Mouse (Mus musculus) pancreas, adult 10 weeks (tissue): Measurements from ENCODE around the gene Celf5. TPM values are rescaled to one million over a fixed set of nuclear protein-coding genes. Genes with fewer than 3 reads are reported as not detected.

Source experiments
- polyA plus RNA-seq: library from polyadenylated mRNA; stranded (reverse); fragments of 350-450 nt; fragmentation: Illumina TruSeq; extraction: RNeasy Lipid Tissue Mini Kit (QIAGEN cat#74804); gene quantifications from one replicate; pipeline ENCODE4 v1.2.3, GENCODE M21; 2015; ENCODE audit warnings: low read depth, low replicate concordance; ENCODE audit not compliant: insufficient read depth

Celf5 gene
- polyA plus RNA-seq, result 0.76 TPM

DNA sequence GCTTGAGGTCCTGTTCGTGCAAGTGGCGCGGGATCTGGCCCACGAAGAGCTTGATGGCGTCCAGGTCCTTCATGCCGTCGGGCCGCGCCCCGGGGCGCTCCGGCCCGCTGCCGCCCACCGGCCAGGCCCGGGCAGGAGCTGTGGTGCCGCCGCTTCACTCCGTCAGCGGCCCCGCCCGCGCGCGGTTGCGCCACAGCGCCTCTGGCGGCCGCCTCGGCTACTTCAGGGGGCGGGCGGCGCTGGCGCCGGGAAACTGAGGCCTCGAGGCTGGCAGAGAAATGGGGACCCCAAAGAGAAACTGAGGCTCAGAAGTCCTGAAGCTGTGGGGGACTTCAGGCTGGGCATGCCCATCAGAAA is at the start of gene Celf5:
TSS of gene Celf5 (minus strand) at position 177 of the 357 bp plus-strand sequence.

DNA sequence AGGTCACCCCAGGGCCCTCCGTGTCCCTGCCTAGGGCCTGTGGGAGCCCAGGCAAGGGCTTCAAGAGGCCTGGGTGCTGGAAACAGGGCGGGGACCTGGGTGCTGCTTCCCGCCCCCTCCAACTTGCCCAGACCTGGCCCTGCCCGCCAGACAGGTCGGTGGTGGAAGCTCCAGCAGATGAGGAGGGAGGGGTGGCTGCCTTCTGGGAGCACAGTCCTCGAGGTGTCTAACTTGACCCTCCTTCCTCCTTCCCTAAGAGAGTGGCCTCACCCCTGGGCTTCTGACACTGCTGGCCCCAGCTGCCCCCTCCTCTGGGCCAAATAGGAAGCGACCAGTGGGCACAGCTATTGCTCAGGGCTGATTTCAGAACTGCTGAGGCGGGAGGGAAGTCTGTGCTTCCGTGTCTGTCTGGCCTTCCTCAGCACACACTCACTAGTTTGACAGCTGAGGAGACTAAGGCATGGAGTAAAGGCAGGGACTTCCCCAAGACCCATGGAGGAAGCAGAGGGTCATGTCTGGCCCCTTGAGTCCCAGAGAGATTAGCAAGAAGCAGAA is 41.6 kb upstream of the Celf5 start, which contains the start of gene Gna15:
TSS of gene Gna15 (minus strand) at position 175 of the 555 bp plus-strand sequence.

DNA sequence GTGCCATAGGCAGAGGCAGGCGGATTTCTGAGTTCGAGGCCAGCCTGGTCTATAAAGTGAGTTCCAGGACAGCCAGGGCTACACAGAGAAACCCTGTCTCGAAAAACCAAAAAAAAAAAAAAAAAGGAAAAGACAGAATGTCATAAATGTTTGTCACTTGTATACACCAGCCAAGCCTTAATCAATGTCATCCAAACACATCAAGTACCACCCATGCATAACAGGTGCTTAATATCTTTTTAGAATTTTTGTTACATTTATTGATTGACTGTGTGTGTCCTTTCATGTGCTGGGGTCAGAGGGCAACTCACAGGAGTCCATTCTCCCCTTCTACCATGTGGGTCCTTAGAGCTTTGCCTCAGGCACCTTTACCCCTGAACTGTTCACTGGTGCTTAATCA is 17.5 kb upstream of the Celf5 start, which contains the start of gene S1pr4:
TSS of gene S1pr4 (minus strand) at position 101 of the 400 bp plus-strand sequence.

DNA sequence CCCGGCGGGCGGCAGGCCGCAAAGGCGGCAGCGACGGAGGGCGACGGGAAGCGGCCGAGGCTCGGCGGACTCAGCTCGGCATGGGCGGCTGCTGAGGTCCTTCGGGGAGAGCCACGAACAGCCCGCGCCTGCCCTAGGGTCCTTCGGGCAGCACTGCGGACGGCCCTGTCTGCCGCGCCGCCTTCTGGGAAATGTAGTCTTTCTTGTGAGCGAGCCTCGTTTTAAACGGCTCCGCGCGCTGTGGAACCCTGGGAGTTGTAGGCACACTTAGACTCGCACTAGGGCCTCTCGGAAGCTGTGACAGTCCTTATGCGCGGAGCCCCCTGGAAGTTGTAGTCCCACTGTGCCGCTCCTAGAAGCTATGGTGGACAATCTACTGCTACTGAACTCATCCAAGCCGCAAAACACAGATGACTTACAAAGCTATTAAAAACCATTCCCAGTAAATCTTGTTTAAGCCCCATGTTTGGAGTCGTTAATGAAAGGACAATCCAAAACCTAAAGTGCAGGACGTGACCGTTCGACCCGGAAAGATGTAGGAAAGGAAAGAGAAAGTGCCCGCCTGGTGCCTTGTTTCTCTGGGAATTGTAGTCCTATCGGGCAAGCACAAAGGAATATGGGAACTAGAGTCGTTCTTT is 13.9 kb upstream of the Celf5 start, which contains the start of gene Ncln:
TSS of gene Ncln (minus strand) at position 129 of the 638 bp plus-strand sequence.

DNA sequence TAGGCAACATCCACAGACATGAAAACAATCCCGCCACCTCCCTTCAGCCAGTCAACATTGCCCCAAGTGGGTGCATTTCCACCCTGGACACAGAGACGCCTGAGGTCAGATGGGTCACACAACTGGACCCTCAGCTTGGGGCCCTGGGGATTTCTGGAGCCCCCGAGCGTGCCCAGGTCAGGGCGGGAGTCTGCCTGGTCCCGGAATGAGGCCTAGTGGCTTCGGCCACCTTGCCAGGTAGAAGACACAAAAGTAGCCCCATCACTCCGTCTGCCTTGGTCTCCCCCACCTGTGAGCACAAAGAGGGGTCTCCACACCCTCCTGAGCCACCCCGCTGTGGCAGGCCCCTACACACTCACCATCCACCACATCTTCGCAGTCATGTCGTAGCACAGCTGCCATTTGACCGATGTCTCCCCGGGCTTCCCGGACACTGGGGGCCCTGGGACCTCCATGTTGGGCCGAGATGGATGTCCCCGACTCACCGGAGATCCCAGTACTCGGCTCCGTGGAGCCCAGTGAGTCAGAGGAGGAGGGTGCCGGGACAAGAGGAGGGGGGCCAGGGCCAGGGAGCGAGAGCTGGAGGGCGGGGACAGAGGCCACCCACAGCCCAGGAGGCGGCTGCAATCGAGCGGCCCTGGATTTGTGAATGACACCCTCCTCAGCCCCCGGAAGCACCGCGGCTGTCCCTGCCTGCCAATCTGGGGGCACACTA is 27.2 kb downstream of the Celf5 start, which contains the start of gene Nfic:
TSS of gene Nfic (minus strand) at position 455 of the 715 bp plus-strand sequence.

Other genes starting within 250 kb of the Celf5 start
- gene Zfr2, start 249.6 kb downstream of the Celf5 start, polyA plus RNA-seq, result 3.4 TPM
- gene Matk, start 229.8 kb downstream of the Celf5 start, polyA plus RNA-seq, result not detected
- gene Mrpl54, start 215.8 kb downstream of the Celf5 start, polyA plus RNA-seq, result 21.2 TPM
- gene Apba3, start 215.7 kb downstream of the Celf5 start, polyA plus RNA-seq, result 30.7 TPM
- gene Tjp3, start 191.1 kb downstream of the Celf5 start, polyA plus RNA-seq, result 3.9 TPM
- 15.5 TPM for gene Pip5k1c, start 189.7 kb downstream of the Celf5 start, polyA plus RNA-seq
- gene Cactin, start 161.6 kb downstream of the Celf5 start, polyA plus RNA-seq, result 7.9 TPM
- gene Tbxa2r, start 154.0 kb downstream of the Celf5 start, polyA plus RNA-seq, result 3.4 TPM
- gene Gipc3, start 139.4 kb downstream of the Celf5 start, polyA plus RNA-seq, result 1.4 TPM
- gene Hmg20b, start 132.2 kb downstream of the Celf5 start, polyA plus RNA-seq, result 22.8 TPM
- gene Mfsd12, start 125.2 kb downstream of the Celf5 start, polyA plus RNA-seq, result 1.9 TPM
- gene 4930404N11Rik, start 116.9 kb downstream of the Celf5 start, polyA plus RNA-seq, result not detected
- 5.1 TPM for gene Fzr1, start 104.2 kb downstream of the Celf5 start, polyA plus RNA-seq
- 9.1 TPM for gene Dohh, start 98.3 kb downstream of the Celf5 start, polyA plus RNA-seq
- gene Gm48551, start 98.2 kb downstream of the Celf5 start, polyA plus RNA-seq, result 2.6 TPM
- gene Gm48552, start 93.7 kb downstream of the Celf5 start, polyA plus RNA-seq, result 3.4 TPM
- gene Smim24, start 89.7 kb downstream of the Celf5 start, polyA plus RNA-seq, result 23.5 TPM
- 11.0 TPM for gene Nfic, start 27.1 kb downstream of the Celf5 start, polyA plus RNA-seq
- 25.2 TPM for gene Ncln, start 13.7 kb upstream of the Celf5 start, polyA plus RNA-seq
- gene S1pr4, start 17.4 kb upstream of the Celf5 start, polyA plus RNA-seq, result 1.3 TPM
- not detected for gene Gna15, start 41.5 kb upstream of the Celf5 start, polyA plus RNA-seq
- 17.4 TPM for gene Gna11, start 62.5 kb upstream of the Celf5 start, polyA plus RNA-seq
- gene Aes, start 76.8 kb upstream of the Celf5 start, polyA plus RNA-seq, result 218 TPM
- 44.6 TPM for gene Tle2, start 91.9 kb upstream of the Celf5 start, polyA plus RNA-seq
- gene Tle6, start 118.4 kb upstream of the Celf5 start, polyA plus RNA-seq, result 236 TPM
- gene BC025920, start 123.6 kb upstream of the Celf5 start, polyA plus RNA-seq, result 0.87 TPM
- gene Sirt6, start 145.1 kb upstream of the Celf5 start, polyA plus RNA-seq, result 5.6 TPM
- 62.0 TPM for gene Ankrd24, start 145.8 kb upstream of the Celf5 start, polyA plus RNA-seq
- gene Gm10778, start 166.3 kb upstream of the Celf5 start, polyA plus RNA-seq, result 0.66 TPM
- 1.2 TPM for gene Zfp433, start 222.1 kb upstream of the Celf5 start, polyA plus RNA-seq